Mouse (Mus musculus) lung, adult 18-20 months (tissue): ENCODE measurements at regions not wholly inside any gene's neighbourhood (a gene's known extent, or its start where the extent isn't known, plus 50 kb on each side); places are given as distances from the start of the nearest gene placed in this dataset.
"Not testable (repeated sequence)": the region's sequence is repeated elsewhere in the genome, so short reads cannot be mapped to it uniquely, and the experiment has no call there.

ENCODE experiments used
- DNase-seq, 2 experiments: peaks; one replicate each; pipeline ENCODE4 v3.0.0; 2022; ENCODE audit warnings: mixed read lengths in 2 of 2

DNA sequence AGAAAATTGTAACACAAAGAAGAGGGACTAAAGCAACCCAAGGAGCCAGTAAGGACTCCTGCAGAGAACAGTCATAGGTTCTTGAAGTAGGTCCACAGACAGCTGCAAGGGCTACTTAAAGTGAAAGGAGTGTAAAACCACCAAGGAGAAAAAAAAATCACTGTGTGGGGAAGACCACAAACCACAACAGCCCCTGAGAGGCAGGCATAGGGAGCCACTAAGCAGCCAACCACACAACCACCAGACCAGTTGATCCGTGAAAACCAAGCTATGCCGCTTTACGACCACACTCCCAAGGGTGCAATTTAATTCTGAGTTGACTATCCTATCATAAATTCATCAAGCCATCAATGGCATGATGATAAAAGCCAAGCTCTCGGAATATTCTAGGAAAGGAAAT, 423.5 kb downstream of the Nova1 start:
- DNase-seq = no peak

DNA sequence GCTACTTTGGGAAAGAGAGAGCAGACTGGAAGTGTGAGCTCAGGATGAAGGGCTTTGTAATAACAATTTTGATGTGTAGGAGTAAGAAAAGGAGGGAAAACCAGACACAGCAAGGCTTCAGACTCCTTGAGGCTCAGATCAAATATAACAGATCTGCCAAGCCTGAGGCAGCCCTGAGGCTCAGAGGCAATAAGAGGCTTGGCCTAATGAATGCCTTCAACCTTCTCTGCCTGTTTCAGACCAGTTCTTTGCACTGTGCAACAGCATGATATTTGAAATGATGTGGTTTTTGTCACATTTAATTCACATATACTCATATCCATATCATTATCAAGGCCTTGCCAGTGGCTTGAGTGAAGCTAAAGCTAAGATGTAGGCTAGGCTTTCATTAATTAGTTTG, 425.0 kb downstream of the Nova1 start:
- DNase-seq = no peak

DNA sequence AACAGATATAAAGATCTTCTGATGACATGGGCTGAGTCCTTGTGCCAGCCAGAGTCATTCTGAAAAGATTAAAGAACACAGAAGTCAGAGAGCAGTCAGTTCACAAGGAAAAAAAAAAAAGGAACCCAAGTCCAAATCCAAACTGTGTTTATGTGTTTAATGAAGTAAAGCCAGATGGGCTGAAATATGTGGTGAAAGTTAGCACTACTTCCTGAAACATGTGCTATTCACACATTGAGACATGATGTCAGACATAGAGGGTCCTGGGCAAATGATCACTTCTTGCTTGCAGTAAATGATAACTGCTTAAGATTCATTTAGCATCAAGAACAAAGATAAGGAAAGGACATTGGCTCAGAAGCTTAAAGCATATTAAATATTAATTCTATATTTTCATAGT, 439.8 kb downstream of the Nova1 start:
- DNase-seq = no peak

DNA sequence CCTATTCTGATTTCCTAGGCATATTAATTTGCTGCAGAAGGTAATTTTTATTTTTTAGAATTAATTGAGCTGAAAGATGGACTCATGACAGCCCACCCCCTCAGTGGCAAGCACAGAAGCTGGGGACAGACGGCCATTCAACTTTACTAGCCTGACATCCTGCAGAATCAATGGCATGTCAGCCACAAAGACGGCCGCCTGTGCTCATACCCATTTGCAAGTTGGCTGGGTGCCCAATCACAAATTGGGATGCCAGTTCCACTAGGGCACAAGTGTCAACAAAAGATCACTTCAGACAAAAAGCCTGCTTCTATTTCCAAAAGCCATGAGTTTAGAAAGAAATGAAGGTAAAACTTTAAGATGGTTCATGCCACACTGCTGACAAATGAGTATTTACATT, 447.0 kb downstream of the Nova1 start:
- DNase-seq = no peak

DNA sequence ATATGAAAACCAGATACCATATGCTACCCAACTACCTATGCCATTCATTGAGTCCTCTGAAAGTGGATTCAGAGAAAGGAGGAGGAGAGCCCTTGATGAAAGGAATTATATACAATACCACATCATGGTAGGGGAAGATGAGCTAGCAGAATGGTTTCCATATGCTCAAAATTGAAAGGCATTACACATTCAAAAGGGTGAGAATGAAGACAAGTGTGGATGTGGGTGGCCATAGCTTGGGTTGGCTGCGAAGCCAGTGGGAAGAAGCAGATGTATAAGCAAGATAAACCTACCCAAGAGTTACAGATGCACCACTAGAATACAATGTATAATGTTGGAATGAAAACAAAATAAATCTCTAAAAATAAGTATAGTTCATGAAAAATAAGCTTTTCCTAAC, 485.4 kb downstream of the Nova1 start:
- DNase-seq = no peak

DNA sequence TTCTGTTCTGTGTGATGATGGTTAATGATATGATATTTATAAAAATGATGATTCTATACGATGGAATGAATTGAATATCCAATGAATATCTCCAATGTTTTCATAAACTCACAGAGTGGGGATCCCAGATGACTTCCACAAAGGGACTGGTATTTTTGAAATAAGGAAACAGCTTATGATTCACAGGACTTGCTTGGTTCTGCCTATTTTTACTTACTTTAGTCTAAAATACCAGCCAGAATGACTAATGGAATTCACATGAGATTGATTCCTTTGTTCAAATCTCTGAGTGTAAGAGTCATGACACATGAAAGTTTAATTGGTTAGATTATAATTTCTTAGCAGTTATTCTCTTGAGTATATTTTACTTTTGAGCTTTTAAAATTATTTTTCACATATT, 490.9 kb downstream of the Nova1 start:
- DNase-seq = no peak

DNA sequence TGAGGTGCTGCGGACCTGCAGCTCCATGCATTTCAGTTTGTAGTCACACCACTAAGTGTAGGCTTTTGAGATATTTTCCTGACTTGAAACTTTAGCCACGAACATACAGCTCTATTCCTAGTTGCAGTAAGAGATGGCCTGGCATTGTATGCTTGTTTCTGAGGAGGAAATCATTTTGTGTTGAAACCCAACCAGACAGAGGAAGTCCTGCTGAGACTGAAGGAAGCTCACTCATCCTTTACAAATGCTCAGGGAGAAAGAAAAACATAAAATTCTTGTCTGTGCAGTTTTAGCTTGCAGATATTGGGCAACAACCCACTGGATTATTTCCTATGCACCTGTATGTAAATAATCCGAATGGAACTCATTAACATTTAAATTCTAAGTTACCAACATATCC, 495.5 kb downstream of the Nova1 start:
- no peak for DNase-seq

DNA sequence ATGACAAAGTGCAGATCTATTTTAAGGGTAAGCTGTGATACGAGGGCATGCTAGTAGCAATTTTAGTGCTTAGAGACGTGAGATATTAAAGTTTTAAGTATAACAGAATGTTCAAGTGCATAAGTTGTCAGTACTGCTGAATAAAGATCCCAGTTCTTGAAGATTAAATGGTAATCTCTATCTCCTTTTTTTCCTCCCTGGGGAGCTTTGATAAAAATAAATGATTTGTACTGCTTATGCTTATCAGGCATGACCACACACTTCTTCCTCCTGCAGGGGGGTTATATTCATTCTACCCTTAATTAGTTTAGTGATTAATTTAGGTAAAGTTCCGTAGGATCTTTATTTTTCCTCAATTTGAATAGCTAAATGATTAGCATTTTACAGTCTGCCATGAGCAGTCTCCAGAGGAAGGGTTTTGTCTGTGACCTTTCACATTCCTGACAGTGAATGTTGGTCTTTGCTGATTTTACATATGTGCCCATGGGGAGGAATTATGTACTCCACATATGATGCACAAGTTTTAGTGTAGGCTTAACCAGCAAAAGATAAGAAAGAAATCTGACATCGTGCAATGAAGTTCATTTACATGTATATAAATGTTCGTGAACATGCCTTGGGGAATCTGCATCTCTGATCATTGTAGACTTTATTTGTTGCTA, 515.5 kb downstream of the Nova1 start:
- no peak for DNase-seq

DNA sequence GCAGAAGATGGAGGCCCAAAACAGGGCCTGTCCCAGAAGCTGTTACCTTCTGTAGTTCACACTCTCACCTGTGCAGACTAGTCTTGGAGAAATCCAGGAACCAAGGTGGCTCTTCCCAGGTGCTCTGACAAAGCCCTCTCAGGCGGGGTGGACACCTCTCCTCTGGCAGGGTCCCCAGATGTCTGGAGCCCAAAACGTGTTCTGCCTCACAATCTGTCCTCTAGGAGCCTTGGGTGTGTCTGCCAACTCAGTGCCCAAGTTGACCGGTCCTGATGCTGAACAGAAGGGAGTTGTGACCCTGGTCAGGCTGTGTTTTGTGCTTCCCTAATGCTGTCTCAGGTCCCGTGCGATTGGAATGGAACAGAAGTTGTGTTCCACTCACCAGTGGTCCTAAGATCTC, 519.8 kb downstream of the Nova1 start:
- DNase-seq = no peak

DNA sequence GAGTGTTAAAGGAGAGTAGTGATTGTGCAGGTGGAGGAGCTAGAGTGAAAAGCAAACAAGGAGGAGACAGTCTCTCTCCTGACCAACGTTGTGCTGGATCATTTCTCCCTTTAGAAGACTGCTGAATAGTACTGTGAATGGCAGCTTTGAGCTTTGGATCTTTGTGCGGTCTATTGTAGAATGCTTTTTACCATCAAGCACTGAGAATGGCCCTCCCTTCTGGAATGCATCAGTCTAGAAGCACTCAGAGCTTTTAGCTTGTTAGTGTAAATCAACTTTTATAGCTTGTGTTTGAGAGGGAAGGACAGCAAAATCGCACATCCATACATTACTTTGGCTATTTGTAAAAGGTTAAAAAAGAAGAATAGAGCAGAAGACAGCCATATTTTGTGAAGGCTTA, 534.2 kb downstream of the Nova1 start:
- no peak for DNase-seq

DNA sequence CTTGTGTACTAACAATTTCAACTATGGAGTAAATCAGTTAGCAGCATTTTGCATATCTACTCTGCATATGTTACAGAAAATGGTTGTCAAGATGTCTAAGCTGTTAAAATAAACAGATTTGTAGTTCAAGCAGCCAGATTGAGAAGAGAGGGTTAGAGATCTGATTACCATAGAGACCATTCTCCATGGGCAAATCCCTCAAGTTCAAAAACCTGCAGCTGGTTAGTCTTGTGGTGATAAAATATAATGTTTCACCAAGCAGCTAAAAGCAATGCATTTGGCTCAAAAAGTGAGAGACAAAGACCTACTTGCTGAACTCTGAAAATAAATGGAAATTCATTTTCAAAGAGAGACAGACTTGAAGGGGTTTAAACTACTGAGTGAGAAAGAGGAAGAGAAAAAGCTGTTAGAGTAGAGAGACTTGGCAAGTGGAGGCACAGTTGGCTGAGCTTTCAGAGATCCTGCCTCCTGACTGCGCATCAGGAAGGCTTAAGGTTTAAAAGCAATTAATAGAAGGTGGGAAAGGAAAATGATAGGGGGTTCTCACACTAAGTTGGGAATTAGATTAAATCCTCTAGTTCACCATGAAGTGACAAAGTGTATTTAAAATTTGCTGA, 570.2 kb downstream of the Nova1 start:
- DNase-seq = no peak

DNA sequence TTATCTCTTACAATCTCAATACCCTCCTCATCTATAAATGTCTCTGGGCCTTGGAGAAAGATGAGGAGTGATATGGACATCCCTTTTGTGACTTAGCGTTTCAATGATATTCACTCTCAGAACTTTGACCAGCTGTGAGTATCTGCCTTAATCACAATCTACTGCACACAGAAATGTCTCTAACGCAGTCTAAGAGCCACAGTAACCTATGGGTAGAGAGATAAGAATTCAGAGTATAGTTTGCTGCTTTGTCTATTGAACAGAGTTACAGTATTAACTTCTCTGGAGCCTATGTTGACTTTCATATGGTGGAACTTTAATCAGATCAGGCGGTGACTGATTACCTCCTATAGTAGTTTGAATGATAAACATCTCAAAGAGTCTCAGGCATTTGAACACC, 573.8 kb downstream of the Nova1 start:
- no peak for DNase-seq

DNA sequence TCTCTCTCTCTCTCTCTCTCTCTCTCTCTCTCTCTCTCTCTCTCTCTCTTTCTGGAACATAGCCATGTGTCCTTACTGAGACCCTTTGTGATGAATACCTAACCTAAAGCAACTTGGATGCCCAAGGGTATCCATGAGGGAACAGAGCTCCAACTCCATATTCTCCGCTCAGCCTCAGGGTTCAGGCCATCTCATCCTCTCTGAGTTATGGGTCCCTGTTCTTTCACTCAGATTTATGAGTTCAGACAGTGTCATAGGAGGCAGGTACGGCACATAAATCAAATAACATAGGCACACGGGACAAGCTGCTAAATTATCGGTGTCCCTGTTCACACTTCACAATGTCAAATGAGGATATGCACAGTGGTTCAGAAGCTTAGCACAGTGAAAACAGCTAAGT, 586.4 kb downstream of the Nova1 start:
- no peak for DNase-seq

DNA sequence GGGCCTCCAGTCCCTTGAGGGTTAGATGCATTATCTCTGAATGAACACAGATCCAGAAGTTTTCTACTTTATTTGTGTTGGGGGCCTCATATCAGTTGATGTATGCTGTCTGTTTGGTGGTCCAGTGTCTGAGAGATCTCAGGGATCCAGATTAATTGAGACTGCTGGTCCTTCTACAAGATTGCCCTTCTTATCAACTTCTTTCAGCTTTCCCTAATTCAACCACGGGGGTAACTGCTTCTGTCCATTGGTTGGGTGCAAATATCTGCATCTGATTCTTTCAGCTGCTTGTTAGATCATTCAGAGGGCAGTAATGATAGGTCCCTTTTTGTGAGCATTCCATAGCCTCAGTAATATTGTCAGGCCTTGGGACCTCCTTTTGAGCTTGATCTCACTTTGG, 603.4 kb downstream of the Nova1 start:
- not testable (repeated sequence) for DNase-seq

DNA sequence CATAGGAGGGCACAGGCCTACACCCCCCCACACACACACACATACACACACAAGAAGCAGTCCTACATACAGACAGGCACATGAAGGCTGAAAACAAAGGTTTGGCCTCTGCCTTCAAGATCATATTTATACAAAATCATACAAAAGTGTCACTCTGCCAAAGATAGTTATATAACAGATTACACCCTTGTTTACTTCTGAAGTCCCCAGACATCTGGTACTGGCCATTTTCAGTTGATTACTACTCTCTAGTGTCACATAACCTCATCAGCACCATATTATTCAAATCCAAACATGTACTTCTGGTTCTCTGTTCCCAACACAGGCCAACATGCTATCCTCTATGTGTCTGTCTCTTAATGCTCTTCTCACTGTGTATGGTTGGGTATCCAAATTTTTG, 619.7 kb downstream of the Nova1 start:
- no peak for DNase-seq

DNA sequence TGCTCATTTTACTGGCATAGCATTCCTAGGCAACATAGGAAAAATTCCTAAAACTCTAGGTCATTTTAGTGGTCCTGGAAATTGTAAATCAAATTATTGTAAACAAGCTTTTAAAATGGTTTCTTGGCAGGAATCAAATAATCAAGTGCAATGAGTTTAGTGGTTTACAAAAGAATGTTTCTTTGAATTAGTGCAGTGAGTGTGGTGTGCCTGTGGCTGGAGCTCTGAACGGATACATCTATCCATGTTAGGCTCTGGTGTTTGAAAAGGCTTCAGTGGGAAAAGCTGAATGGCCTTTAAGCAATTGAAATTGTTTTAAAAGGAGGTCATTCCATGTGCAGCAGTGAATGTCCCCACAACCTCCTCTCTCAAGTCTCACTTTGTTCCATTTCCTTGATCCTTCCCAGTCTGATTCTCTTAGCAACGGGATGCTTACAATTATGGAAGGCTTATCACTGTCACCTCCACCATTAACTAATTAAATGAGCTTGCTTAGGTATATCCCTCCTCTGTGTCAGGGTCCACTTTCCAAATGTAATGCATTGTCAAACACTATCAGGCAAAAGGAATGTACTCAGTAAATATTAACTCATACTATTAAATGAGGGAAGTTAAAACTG, 621.1 kb downstream of the Nova1 start:
- DNase-seq = no peak

DNA sequence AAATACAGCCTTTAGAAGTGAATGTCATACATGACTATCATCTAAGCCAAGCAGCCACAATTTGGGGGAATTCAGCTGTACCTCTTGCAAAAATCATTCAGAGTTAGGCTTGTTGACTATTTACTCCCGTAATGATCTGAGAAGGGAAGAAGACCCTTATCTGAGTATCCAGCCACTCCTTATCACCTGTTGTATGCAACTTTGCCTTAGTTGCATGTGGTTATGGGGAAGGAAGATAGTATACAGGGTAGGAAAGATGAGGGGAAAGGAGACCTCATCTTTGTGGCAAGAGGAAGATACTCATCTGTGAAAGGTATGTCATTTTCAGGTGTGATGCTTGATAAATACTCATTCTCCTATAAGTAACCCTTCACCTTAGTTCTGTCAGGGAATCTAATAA, 624.6 kb downstream of the Nova1 start:
- no peak for DNase-seq
